Mouse (Mus musculus): ENCODE data around the gene Rbm25. TPM values are rescaled to one million over a fixed set of nuclear protein-coding genes. Genes with fewer than 3 reads are reported as not detected.
A peak's percentile ranks its signal among the peaks of the same experiment; 100 is the strongest.
"Not testable (repeated sequence)": the region's sequence is repeated elsewhere in the genome, so short reads cannot be mapped to it uniquely, and the experiment has no call there.

The Rbm25 gene
- polyA plus RNA-seq, 1 experiment from 2014 or later, result 236 TPM

DNA sequence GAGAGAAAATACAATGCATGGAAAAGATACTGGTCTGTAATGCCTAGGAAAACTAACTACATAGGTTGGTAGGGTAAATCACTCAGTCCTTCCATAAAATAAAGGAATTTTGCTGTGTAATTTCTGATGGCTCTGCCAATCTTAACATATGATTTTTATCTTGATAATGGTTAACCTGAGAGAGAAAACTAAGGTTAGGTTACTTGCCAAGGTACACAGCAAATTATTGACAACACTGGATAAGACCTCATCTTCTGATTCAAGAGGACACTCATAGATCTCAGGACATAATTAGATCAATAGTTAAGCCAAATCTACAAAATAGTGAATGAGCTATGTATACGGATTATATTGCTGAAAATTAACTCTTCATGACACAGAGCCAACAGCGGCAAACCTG, 33.2 kb upstream of the Rbm25 start:
- Histone ChIP-seq H3K9me3 (replicated peaks; ENCODE audit: control insufficient read depth, low read length, poor library complexity, severe bottlenecking) (no peaks in the 10 kb centered on the region), H3K27ac (ENCODE audit: low read length) (no peak overlapping the region), H3K9ac (ENCODE audit: low read depth, low read length) (no peak overlapping the region), H3K4me1 (ENCODE audit: control insufficient read depth, insufficient read depth, low read length) (peaks cover 30% of the 10 kb centered on the region), H3K4me3 (ENCODE audit: low read depth, low read length) (no peak overlapping the region), H3K36me3 (ENCODE audit: control insufficient read depth, insufficient read depth, low read length) (peaks cover 8% of the 10 kb centered on the region), H3K4me2 (ENCODE audit: low read length) (no peak overlapping the region), H3K27me3 (ENCODE audit: control insufficient read depth, insufficient read depth, low read depth, low read length) (no peaks in the 10 kb centered on the region)
- 81% methylated on average over 2 of the region's 2 CpGs for WGBS
- no peak for ATAC-seq

- Histone ChIP-seq H3K4me3 (ENCODE audit: low read depth, low read length) (no peak overlapping the region), H3K27ac (ENCODE audit: low read length) (no peak overlapping the region), H3K36me3 (ENCODE audit: control insufficient read depth, insufficient read depth, low read length) (no peaks in the 10 kb centered on the region), H3K9me3 (replicated peaks; ENCODE audit: control insufficient read depth, low read length, poor library complexity, severe bottlenecking) (no peaks in the 10 kb centered on the region), H3K9ac (ENCODE audit: low read depth, low read length) (no peak overlapping the region), H3K4me2 (ENCODE audit: low read length) (no peak overlapping the region), H3K27me3 (ENCODE audit: control insufficient read depth, insufficient read depth, low read depth, low read length) (no peaks in the 10 kb centered on the region), H3K4me1 (ENCODE audit: control insufficient read depth, insufficient read depth, low read length) (no peaks in the 10 kb centered on the region)
- ATAC-seq, result no peak
- WGBS, result 86% methylated on average over 5 of the region's 5 CpGs
Observed at GRCm38 (mm10) chr12:83602285-83602684, 28.8 kb upstream of the Rbm25 start.

DNA sequence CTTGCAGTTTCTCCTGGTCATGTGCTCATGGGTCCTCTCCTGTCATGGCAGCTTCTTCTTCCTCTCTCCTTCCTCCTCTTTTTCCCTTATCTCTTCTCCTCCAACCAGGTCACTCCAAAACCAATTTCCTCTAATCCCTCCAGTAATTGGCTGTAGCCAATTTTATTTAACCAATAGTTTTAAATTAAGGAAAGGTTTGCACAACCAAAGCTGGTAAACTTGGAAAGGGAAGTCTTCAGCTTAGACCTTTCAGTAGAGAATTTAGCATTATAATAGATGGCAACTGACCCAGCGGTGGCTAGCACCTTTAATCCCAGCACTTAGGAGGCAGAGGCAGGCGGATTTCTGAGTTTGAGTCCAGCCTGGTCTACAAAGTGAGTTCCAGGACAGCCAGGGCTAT, 24.6 kb upstream of the Rbm25 start:
- H3K4me2 ChIP-seq (ENCODE audit: low read length); H3K27ac ChIP-seq (ENCODE audit: low read length); H3K4me1 ChIP-seq (ENCODE audit: control insufficient read depth, insufficient read depth, low read length); H3K9me3 ChIP-seq (replicated peaks; ENCODE audit: control insufficient read depth, low read length, poor library complexity, severe bottlenecking); H3K4me3 ChIP-seq (ENCODE audit: low read depth, low read length); ATAC-seq; H3K27me3 ChIP-seq (ENCODE audit: control insufficient read depth, insufficient read depth, low read depth, low read length); H3K9ac ChIP-seq (ENCODE audit: low read depth, low read length); H3K36me3 ChIP-seq (ENCODE audit: control insufficient read depth, insufficient read depth, low read length): not testable (repeated sequence)
- 78% methylated on average over 2 of the region's 2 CpGs for WGBS

DNA sequence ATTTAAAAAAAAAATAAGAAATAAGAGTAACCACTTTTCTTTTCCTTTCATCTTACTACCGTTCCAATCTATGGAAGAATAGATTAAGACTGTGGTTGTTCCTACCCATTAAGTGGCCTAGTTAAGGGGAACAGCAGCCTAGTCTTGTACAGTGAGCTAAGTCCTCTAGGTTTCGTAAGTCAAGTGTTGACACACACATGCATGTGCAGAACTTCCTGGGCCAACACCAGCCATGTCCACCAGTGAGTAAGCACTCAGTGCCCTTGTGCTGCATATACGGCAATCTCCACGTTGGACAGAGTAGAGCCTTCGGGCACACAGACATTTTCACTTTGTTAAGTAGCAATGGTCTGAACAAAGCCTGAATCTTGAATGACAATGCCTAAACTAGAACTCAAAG, 13.8 kb upstream of the Rbm25 start:
- Histone ChIP-seq H3K4me1 (ENCODE audit: control insufficient read depth, insufficient read depth, low read length) (no peaks in the 10 kb centered on the region), H3K9ac (ENCODE audit: low read depth, low read length) (no peak overlapping the region), H3K36me3 (ENCODE audit: control insufficient read depth, insufficient read depth, low read length) (no peaks in the 10 kb centered on the region), H3K4me3 (ENCODE audit: low read depth, low read length) (no peak overlapping the region), H3K9me3 (replicated peaks; ENCODE audit: control insufficient read depth, low read length, poor library complexity, severe bottlenecking) (no peaks in the 10 kb centered on the region), H3K27me3 (ENCODE audit: control insufficient read depth, insufficient read depth, low read depth, low read length) (no peaks in the 10 kb centered on the region), H3K27ac (ENCODE audit: low read length) (no peak overlapping the region), H3K4me2 (ENCODE audit: low read length) (no peak overlapping the region)
- ATAC-seq, result no peak
- 94% methylated on average over 5 of the region's 5 CpGs for WGBS

DNA sequence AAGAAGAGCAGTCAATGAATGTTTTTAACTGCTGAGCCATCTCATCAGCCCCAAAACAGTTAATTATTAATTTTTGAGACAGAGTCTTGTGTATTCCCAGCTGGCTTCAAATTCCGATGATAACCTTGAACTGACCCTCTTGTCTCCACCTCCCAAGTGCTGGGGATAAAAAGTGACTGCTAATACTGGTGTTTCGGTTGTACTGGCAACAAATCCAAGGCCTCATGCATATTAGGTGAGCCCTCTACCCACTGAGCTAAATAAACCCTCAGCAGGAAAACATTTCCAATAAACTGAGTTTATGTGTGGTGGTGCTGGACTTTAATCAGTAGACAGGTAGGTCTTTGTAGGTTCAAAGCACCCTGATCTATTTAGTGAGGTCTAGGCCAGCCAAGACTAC, 12.1 kb upstream of the Rbm25 start:
- WGBS, result 71% methylated on average over 2 of the region's 2 CpGs
- H3K4me3 ChIP-seq (ENCODE audit: low read depth, low read length), result no peak overlapping the region

DNA sequence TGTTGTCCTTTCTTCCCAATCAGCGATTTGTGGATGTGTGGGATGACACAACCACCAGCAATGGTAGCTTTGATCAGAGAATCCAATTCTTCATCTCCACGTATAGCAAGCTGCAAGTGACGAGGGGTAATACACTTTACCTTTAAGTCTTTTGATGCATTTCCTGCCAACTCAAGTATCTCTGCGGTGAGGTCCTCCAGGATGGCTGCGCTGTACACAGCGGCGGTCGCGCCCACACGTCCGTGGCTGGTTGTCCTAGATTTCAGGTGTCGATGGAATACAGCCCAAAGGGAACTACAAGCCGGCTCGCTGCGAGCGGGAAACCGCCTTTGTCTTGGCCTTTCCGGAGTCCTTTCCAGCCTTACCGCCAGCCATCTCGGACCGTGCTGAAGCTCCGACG, 10.3 kb upstream of the Rbm25 start:
- H3K4me2 ChIP-seq (ENCODE audit: low read length); H3K27me3 ChIP-seq (ENCODE audit: control insufficient read depth, insufficient read depth, low read depth, low read length); H3K4me1 ChIP-seq (ENCODE audit: control insufficient read depth, insufficient read depth, low read length); H3K9ac ChIP-seq (ENCODE audit: low read depth, low read length); H3K36me3 ChIP-seq (ENCODE audit: control insufficient read depth, insufficient read depth, low read length); ATAC-seq; H3K4me3 ChIP-seq (ENCODE audit: low read depth, low read length); H3K9me3 ChIP-seq (replicated peaks; ENCODE audit: control insufficient read depth, low read length, poor library complexity, severe bottlenecking); H3K27ac ChIP-seq (ENCODE audit: low read length): not testable (repeated sequence)
- WGBS, result 62% methylated on average over 23 of the region's 23 CpGs

More for the DNA sequence above, 12.1 kb upstream of the Rbm25 start:
- no peak for ATAC-seq
- H3K9me3 ChIP-seq (replicated peaks; ENCODE audit: control insufficient read depth, low read length, poor library complexity, severe bottlenecking), result no peaks in the 10 kb centered on the region
- H3K4me1 ChIP-seq (ENCODE audit: control insufficient read depth, insufficient read depth, low read length), result no peaks in the 10 kb centered on the region
- no peak overlapping the region for H3K27ac ChIP-seq (ENCODE audit: low read length)
- no peaks in the 10 kb centered on the region for H3K27me3 ChIP-seq (ENCODE audit: control insufficient read depth, insufficient read depth, low read depth, low read length)
- H3K4me2 ChIP-seq (ENCODE audit: low read length), result no peak overlapping the region
- H3K36me3 ChIP-seq (ENCODE audit: control insufficient read depth, insufficient read depth, low read length), result no peaks in the 10 kb centered on the region
- H3K9ac ChIP-seq (ENCODE audit: low read depth, low read length), result no peak overlapping the region

DNA sequence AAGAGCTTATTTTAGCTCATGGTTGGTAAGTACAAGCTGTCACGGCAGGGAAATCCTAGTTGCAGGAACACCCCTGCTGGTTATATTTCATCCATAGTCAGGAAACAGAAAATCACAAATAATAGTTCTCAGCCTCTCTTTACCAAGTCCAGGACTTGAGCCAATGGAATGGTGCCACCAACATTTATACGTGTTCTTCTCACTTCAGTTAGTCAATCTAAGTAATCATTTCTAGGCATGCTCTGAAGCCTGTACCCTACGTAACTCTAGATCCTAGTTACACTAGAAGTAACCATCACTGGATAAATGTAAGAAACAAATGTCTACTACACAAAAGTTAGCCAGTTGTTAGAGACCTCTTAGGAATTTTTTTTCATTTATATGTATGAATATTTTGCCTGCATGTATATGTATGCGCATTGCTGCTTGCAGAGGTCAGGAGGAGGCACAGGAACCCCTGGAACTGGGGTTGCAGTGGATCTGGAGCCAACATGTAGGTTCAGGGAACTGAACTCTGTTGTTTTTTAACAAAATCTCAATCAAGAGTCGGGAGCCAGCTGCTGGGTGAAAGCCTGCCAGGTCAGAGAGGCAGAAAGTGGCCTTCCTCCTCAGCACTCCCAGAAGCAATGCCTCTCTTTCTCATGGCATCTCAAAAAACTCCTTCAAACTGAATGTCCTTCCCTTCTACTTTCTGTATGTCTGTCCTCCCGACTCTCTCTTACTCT, 8.8 kb upstream of the Rbm25 start:
- H3K36me3 ChIP-seq (ENCODE audit: control insufficient read depth, insufficient read depth, low read length), result no peaks in the 10 kb centered on the region
- H3K9me3 ChIP-seq (replicated peaks; ENCODE audit: control insufficient read depth, low read length, poor library complexity, severe bottlenecking), result no peaks in the 10 kb centered on the region
- ATAC-seq, result no peak
- no peaks in the 10 kb centered on the region for H3K27me3 ChIP-seq (ENCODE audit: control insufficient read depth, insufficient read depth, low read depth, low read length)
- no peak overlapping the region for H3K4me3 ChIP-seq (ENCODE audit: low read depth, low read length)
- H3K27ac ChIP-seq (ENCODE audit: low read length), result no peak overlapping the region
- H3K9ac ChIP-seq (ENCODE audit: low read depth, low read length), result no peak overlapping the region
- no peaks in the 10 kb centered on the region for H3K4me1 ChIP-seq (ENCODE audit: control insufficient read depth, insufficient read depth, low read length)
- no peak overlapping the region for H3K4me2 ChIP-seq (ENCODE audit: low read length)
- WGBS, result 82% methylated on average over 6 of the region's 6 CpGs

- Histone ChIP-seq H3K9ac (ENCODE audit: low read depth, low read length) (no peak overlapping the region), H3K9me3 (replicated peaks; ENCODE audit: control insufficient read depth, low read length, poor library complexity, severe bottlenecking) (no peaks in the 10 kb centered on the region), H3K4me1 (ENCODE audit: control insufficient read depth, insufficient read depth, low read length) (no peaks in the 10 kb centered on the region), H3K4me2 (ENCODE audit: low read length) (no peak overlapping the region), H3K36me3 (ENCODE audit: control insufficient read depth, insufficient read depth, low read length) (no peaks in the 10 kb centered on the region), H3K4me3 (ENCODE audit: low read depth, low read length) (no peak overlapping the region), H3K27ac (ENCODE audit: low read length) (no peak overlapping the region), H3K27me3 (ENCODE audit: control insufficient read depth, insufficient read depth, low read depth, low read length) (no peaks in the 10 kb centered on the region)
- WGBS, result 88% methylated on average over 1 of the region's 1 CpGs
- no peak for ATAC-seq
Observed at GRCm38 (mm10) chr12:83624321-83624720, 6.7 kb upstream of the Rbm25 start.

GRCm38 (mm10) chr12:83631743-83632679, 975 bp downstream of the Rbm25 start:
- peaks cover 12% of the 10 kb centered on the region for H3K4me1 ChIP-seq (ENCODE audit: control insufficient read depth, insufficient read depth, low read length)
- WGBS, result under 1% methylated on average over 60 of the region's 68 CpGs
- no peaks in the 10 kb centered on the region for H3K27me3 ChIP-seq (ENCODE audit: control insufficient read depth, insufficient read depth, low read depth, low read length)
- peak overlapping the region; percentile 91 for H3K27ac ChIP-seq (ENCODE audit: low read length)
- peak overlapping the region; percentile 95 for H3K4me3 ChIP-seq (ENCODE audit: low read depth, low read length)
- no peaks in the 10 kb centered on the region; the same call in 1 of the 2 replicates for H3K36me3 ChIP-seq (ENCODE audit: control insufficient read depth, insufficient read depth, low read length)
- H3K9ac ChIP-seq (ENCODE audit: low read depth, low read length), result peak overlapping the region; percentile 98
- peak; percentile 100 for ATAC-seq
- H3K9me3 ChIP-seq (replicated peaks; ENCODE audit: control insufficient read depth, low read length, poor library complexity, severe bottlenecking), result no peaks in the 10 kb centered on the region
- peak overlapping the region; percentile 73 for H3K4me2 ChIP-seq (ENCODE audit: low read length)
